Mouse (Mus musculus): Measurements from ENCODE around the gene Rbm47.
A peak's percentile ranks its signal among the peaks of the same experiment; 100 is the strongest.

Gene Rbm47

GRCm38 (mm10) chr5:66062046-66062929, 110.6 kb downstream of the Rbm47 start:
- DNase-seq = no peak

DNA sequence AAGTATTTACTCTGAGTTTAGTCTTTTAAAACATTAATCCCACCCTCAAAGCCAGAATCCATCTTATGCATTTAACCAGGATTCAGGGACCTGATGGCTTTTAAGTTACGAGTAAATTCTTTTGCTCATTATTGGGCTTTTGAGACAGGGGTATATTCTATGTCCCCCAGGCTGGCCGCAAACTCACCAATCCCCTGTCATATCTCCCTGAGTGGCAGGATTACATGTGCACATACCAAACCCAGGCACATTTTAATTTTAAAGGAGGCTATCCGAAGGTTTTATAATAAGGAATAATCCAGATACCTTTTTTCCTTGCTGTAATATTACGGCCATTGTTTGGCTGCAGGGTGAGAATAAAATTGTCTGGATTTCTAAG, 111.3 kb downstream of the Rbm47 start:
- no peak for DNase-seq

GRCm38 (mm10) chr5:66058844-66059243, 114.1 kb downstream of the Rbm47 start:
- DNase-seq = no peak

DNA sequence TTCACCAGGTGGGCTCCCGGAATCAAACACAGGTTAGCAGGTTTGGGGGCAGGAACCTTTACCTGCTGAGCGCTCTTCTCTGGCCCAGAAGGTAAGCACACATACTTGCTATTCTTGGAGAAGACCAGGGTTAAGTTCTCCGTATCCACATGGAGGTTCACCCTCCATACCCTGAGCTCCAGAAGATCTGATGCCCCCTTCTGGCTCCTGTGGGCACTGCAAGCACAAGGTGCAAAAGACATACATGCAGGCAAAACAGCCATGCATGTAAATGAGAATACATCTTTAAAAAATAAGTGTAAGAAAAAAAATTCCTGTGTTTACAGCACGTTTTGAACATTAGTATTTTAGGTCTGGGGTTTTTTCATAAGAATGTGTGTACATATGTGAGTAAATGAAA, 116.2 kb downstream of the Rbm47 start:
- DNase-seq = peak; percentile 49

DNA sequence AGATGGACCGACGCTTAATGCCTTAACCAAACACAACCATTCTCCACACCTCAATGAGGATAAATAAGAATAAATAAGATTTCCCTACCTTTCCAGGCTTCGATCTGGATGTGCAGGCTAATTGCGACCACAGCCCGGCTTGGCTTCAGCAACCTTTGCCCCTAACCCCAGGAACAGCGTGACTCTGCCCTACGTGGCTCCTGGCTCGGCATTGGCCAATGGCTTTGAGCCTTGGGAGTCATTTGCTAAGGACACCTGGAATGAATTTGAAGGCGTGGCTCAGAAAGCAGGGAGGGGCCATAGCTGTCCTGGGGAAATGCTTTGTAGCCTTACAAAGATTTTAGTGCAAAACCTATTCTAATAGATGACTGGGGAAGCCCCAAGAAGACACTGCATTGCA, 118.5 kb downstream of the Rbm47 start:
- no peak for DNase-seq

- no peak for DNase-seq
These were observed 120.0 kb downstream of the Rbm47 start for GRCm38 (mm10) chr5:66052777-66053548.

DNA sequence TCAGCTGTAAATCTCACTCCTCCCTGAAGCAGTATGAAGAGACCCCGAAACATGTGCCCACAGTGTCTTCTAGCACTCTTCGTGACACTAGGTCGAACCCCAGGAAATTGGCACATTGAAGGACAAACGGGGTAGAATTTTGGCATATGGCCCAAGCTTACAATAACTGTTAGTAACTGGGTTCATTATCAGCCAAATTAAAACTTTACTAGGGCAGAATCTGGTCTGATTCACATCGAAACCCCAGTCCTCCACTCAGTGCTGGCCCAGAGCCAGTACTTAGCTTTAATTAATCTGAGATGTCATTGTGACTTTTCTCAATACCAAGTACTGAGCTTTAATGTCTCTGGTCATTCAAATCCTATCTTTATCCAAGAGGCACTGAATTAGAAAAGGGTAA, 122.1 kb downstream of the Rbm47 start:
- no peak for DNase-seq

GRCm38 (mm10) chr5:66046356-66046755, 126.6 kb downstream of the Rbm47 start:
- no peak for DNase-seq

DNA sequence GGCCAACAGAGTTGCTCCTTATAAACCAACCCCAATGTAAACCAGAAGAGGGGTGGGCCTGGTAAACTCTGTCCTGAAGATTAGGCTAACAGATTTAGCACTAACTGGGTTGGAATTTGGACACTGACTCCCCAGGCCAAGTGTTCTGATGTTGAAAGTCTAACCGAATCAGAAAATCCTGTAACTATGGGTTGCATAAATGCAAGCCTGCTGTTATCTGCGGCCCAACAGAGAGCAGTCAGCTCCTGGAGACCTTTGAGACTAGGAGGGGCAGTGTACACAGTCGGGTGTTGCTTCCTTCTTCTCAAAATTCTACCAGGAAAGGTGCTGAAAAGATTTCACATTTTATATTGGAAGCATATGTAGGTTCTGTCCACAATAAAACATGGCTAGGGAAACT, 129.0 kb downstream of the Rbm47 start:
- no peak for DNase-seq

- DNase-seq = no peak
These were observed 130.1 kb downstream of the Rbm47 start for GRCm38 (mm10) chr5:66042651-66043340.

GRCm38 (mm10) chr5:66040744-66041279, 132.1 kb downstream of the Rbm47 start:
- DNase-seq = no peak

- no peak for DNase-seq
These were observed 133.1 kb downstream of the Rbm47 start for GRCm38 (mm10) chr5:66039813-66040212.

DNA sequence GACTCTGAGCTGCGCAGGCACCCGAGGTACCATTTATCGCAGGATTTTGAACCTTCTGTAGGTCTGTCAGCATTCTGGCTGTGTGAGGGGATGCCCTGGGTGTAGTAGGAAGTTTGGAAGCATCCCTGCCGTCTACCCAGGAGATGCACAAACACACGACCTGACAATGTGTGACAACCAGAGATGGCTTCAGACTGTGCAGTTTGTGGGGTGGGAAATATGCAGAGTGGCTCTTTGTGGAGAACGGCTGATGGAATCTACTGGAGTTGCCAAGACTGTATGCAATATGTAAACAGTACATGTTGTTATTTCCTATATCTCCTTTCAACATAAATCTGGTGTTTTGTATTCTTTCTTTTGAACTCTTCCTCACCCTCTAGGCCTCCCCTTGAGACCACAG, 135.9 kb downstream of the Rbm47 start:
- DNase-seq = no peak

- DNase-seq = no peak
These were observed 136.4 kb downstream of the Rbm47 start for GRCm38 (mm10) chr5:66036440-66037054.

GRCm38 (mm10) chr5:66034375-66035195, 138.3 kb downstream of the Rbm47 start:
- DNase-seq = no peak

- no peak for DNase-seq
These were observed 140.1 kb downstream of the Rbm47 start for GRCm38 (mm10) chr5:66032826-66033225.

DNA sequence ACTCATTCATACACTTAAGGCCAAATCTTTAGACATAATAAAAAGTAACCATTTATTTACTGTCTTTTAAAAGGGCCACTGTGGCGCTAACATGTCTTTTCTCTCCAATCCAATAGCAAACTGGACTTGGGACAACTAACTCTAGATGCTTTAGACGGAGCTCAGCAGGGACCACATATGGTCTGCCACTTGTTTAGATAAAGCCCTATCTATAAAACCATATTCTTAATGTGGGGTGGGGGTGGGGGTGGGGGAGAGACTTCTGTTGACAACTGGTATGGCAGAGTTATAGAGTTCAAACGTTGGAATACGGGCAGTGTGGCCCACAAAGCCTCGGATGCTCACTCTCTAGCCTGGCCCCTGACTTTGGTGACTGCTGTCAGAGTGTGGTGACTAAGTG, 141.2 kb downstream of the Rbm47 start:
- no peak for DNase-seq

DNA sequence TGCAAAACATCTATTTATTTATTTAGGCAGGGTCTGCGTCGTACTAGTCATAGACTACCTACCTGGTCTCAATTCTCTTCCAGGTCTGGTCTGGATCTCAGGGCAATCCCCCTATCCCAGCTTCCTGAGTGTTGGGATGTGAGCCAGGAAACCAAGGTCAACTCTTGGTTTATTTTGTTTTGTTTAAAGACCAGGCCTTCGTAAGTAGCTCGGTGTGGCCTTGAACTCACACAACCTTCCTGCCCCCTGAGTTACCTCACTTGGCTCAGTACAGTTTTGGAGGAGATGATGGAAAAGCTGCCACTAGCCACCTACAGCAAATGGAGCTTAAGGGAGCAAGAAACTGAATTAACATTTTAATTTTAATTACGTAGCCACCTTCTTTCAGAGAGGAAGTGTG, 144.7 kb downstream of the Rbm47 start:
- DNase-seq = no peak

DNA sequence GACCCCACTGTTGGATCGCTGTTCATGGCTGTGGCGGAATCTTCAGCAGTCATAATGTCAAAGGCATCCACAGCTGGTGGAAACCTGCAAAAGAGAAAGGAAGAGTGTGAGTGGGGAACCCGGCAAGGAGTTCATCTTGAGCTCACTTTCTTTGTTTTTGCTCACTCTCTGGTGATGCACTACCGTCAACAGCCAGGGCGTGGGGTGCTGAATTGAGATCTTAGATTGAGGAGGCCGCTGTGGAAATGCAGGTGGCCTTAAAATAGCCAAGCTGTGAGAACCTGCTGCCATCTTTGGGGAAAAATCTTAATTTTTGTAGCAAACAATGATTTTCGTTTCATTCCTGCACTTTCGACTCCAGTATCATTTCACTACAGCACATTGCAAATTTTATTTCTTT, 145.7 kb downstream of the Rbm47 start:
- no peak for DNase-seq

DNA sequence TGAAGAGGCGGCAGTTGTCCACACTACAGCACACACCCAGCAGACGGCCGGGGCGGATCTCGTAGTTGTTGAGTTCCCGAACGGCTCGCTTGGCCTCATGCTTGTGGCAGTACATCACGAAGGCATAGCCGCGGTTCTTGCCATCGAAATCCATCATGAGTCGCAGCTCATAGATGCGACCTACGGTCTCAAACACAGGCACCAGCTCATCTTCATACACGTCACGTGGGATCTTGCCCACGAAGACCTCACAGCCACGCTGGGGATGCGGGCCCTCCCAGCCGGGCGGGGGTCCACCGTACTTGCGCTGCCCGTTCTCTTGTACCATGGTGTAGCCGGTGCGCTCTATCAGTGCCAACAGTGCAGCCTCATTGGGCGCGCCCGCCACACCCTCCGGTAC, 146.1 kb downstream of the Rbm47 start:
- DNase-seq = no peak

- DNase-seq = no peak
These were observed 157.4 kb downstream of the Rbm47 start for GRCm38 (mm10) chr5:66015449-66015961.

DNA sequence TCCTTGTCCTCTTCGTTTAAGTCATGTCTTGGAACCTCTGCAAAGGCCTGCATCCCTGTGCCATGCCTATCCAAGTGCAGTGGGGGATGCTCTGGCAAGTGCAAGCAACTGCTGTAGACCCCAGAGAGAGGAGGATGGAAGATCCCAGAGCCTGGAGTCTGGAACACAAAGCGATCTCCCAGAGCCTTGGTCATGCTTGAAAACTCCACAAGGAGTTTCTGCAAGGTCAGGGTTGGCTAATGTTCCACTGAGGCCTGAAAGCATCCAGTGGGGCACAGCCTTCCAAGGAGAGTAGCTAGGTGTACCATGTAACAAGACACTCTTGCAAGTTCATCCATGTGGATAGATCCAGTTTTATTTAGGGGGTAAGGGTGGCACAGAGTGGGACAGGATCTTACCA, 158.5 kb downstream of the Rbm47 start:
- DNase-seq = no peak
